Mouse (Mus musculus): ENCODE measurements around the gene Mfsd4b2. TPM values are rescaled to one million over a fixed set of nuclear protein-coding genes. Genes with fewer than 3 reads are reported as not detected.
"Not testable (repeated sequence)": the region's sequence is repeated elsewhere in the genome, so short reads cannot be mapped to it uniquely, and the experiment has no call there.

Gene Mfsd4b2
- polyA plus RNA-seq, 1 experiment = not detected

GRCm38 (mm10) chr10:39955163-39955562 is 28.4 kb upstream of the Mfsd4b2 start:
- H3K27me3 ChIP-seq (ENCODE audit: control insufficient read depth) = peaks cover 7% of the 10 kb centered on the region
- TF ChIP-seq TAL1 (IDR thresholded peaks at IDR 0.05; ENCODE audit: low read length) = no peak
- TF ChIP-seq GATA1 (IDR thresholded peaks at IDR 0.05; ENCODE audit: low read length) = no peak
- H3K4me1 ChIP-seq (ENCODE audit: control insufficient read depth) = peaks cover 9% of the 10 kb centered on the region
- H3K36me3 ChIP-seq (ENCODE audit: control insufficient read depth) = no peaks in the 10 kb centered on the region
- H3K4me3 ChIP-seq (replicated peaks) = no peak overlapping the region
- no peaks in the 10 kb centered on the region for H3K9me3 ChIP-seq (ENCODE audit: control insufficient read depth, low read length)

- Histone ChIP-seq H3K9me3 (ENCODE audit: control insufficient read depth, low read length) (no peaks in the 10 kb centered on the region), H3K27me3 (ENCODE audit: control insufficient read depth) (no peaks in the 10 kb centered on the region), H3K4me1 (ENCODE audit: control insufficient read depth) (no peaks in the 10 kb centered on the region), H3K36me3 (ENCODE audit: control insufficient read depth) (no peaks in the 10 kb centered on the region), H3K4me3 (replicated peaks) (no peak overlapping the region)
- TF ChIP-seq TAL1 (IDR thresholded peaks at IDR 0.05; ENCODE audit: low read length) = no peak
- TF ChIP-seq GATA1 (IDR thresholded peaks at IDR 0.05; ENCODE audit: low read length) = no peak
Measured at GRCm38 (mm10) chr10:39949377-39949954, 22.7 kb upstream of the Mfsd4b2 start.

- H3K4me1 ChIP-seq (ENCODE audit: control insufficient read depth); H3K4me3 ChIP-seq (replicated peaks); H3K27me3 ChIP-seq (ENCODE audit: control insufficient read depth); H3K9me3 ChIP-seq (ENCODE audit: control insufficient read depth, low read length); H3K36me3 ChIP-seq (ENCODE audit: control insufficient read depth): not testable (repeated sequence)
Measured at GRCm38 (mm10) chr10:39947195-39947594, 20.5 kb upstream of the Mfsd4b2 start.

GRCm38 (mm10) chr10:39936553-39936952 is 9.8 kb upstream of the Mfsd4b2 start:
- H3K9me3 ChIP-seq (ENCODE audit: control insufficient read depth, low read length) = no peaks in the 10 kb centered on the region
- H3K36me3 ChIP-seq (ENCODE audit: control insufficient read depth) = no peaks in the 10 kb centered on the region
- no peak overlapping the region for H3K4me3 ChIP-seq (replicated peaks)
- H3K27me3 ChIP-seq (ENCODE audit: control insufficient read depth) = no peaks in the 10 kb centered on the region
- H3K4me1 ChIP-seq (ENCODE audit: control insufficient read depth) = no peaks in the 10 kb centered on the region
- TF ChIP-seq GATA1 (IDR thresholded peaks at IDR 0.05; ENCODE audit: low read length) (no peak), TAL1 (IDR thresholded peaks at IDR 0.05; ENCODE audit: low read length) (no peak)

GRCm38 (mm10) chr10:39924556-39924955 is 2.2 kb downstream of the Mfsd4b2 start:
- H3K4me1 ChIP-seq (ENCODE audit: control insufficient read depth) = not testable (repeated sequence)

GRCm38 (mm10) chr10:39912616-39913015 is 14.1 kb downstream of the Mfsd4b2 start:
- TF ChIP-seq TAL1 (IDR thresholded peaks at IDR 0.05; ENCODE audit: low read length) (no peak), GATA1 (IDR thresholded peaks at IDR 0.05; ENCODE audit: low read length) (no peak)
- Histone ChIP-seq H3K4me1 (ENCODE audit: control insufficient read depth) (no peaks in the 10 kb centered on the region), H3K36me3 (ENCODE audit: control insufficient read depth) (no peaks in the 10 kb centered on the region), H3K27me3 (ENCODE audit: control insufficient read depth) (no peaks in the 10 kb centered on the region), H3K9me3 (ENCODE audit: control insufficient read depth, low read length) (no peaks in the 10 kb centered on the region), H3K4me3 (replicated peaks) (no peak overlapping the region)

More at GRCm38 (mm10) chr10:39924556-39924955, 2.2 kb downstream of the Mfsd4b2 start:
- not testable (repeated sequence) for H3K4me3 ChIP-seq (replicated peaks); H3K9me3 ChIP-seq (ENCODE audit: control insufficient read depth, low read length); H3K36me3 ChIP-seq (ENCODE audit: control insufficient read depth)
- H3K27me3 ChIP-seq (ENCODE audit: control insufficient read depth) = peaks cover 28% of the 10 kb centered on the region

GRCm38 (mm10) chr10:39908768-39909441 is 17.8 kb downstream of the Mfsd4b2 start:
- Histone ChIP-seq H3K4me1 (ENCODE audit: control insufficient read depth) (no peaks in the 10 kb centered on the region), H3K36me3 (ENCODE audit: control insufficient read depth) (no peaks in the 10 kb centered on the region), H3K27me3 (ENCODE audit: control insufficient read depth) (no peaks in the 10 kb centered on the region), H3K9me3 (ENCODE audit: control insufficient read depth, low read length) (no peaks in the 10 kb centered on the region), H3K4me3 (replicated peaks) (no peak overlapping the region)
- TF ChIP-seq TAL1 (IDR thresholded peaks at IDR 0.05; ENCODE audit: low read length) (no peak), GATA1 (IDR thresholded peaks at IDR 0.05; ENCODE audit: low read length) (no peak)

GRCm38 (mm10) chr10:39906799-39907658 is 19.7 kb downstream of the Mfsd4b2 start:
- Histone ChIP-seq H3K4me1 (ENCODE audit: control insufficient read depth) (no peaks in the 10 kb centered on the region), H3K9me3 (ENCODE audit: control insufficient read depth, low read length) (no peaks in the 10 kb centered on the region), H3K27me3 (ENCODE audit: control insufficient read depth) (no peaks in the 10 kb centered on the region), H3K36me3 (ENCODE audit: control insufficient read depth) (no peaks in the 10 kb centered on the region), H3K4me3 (replicated peaks) (no peak overlapping the region)
- TF ChIP-seq TAL1 (IDR thresholded peaks at IDR 0.05; ENCODE audit: low read length) = no peak
- TF ChIP-seq GATA1 (IDR thresholded peaks at IDR 0.05; ENCODE audit: low read length) = no peak

GRCm38 (mm10) chr10:39904191-39904590 is 22.5 kb downstream of the Mfsd4b2 start:
- H3K4me3 ChIP-seq (replicated peaks) = no peak overlapping the region
- H3K27me3 ChIP-seq (ENCODE audit: control insufficient read depth) = no peaks in the 10 kb centered on the region
- peaks cover 2% of the 10 kb centered on the region for H3K4me1 ChIP-seq (ENCODE audit: control insufficient read depth)
- no peaks in the 10 kb centered on the region for H3K36me3 ChIP-seq (ENCODE audit: control insufficient read depth)
- TF ChIP-seq GATA1 (IDR thresholded peaks at IDR 0.05; ENCODE audit: low read length) = no peak
- TF ChIP-seq TAL1 (IDR thresholded peaks at IDR 0.05; ENCODE audit: low read length) = no peak
- H3K9me3 ChIP-seq (ENCODE audit: control insufficient read depth, low read length) = peaks cover 5% of the 10 kb centered on the region; the same call in 1 of the 2 replicates

Measured in erythroblast, embryonic 14.5 days (primary cell).